Mouse (Mus musculus) thymus, adult 2 months (tissue): Measurements from ENCODE around the gene Gstp2. TPM values are rescaled to one million over a fixed set of nuclear protein-coding genes. Genes with fewer than 3 reads are reported as not detected.
"Not testable (repeated sequence)": the region's sequence is repeated elsewhere in the genome, so short reads cannot be mapped to it uniquely, and the experiment has no call there.

Source experiments
- DNase-seq: peaks from one replicate; pipeline ENCODE4 v3.0.0; 2021
- H3K27ac ChIP-seq: fragments of 200-500 bp; 2 replicates; pipeline ENCODE4 v1.5.1; 2012; ENCODE audit warnings: low read length, control low read depth; ENCODE audit not compliant: control insufficient read depth, insufficient read depth
- H3K27me3 ChIP-seq: fragments of 200-500 bp; 2 replicates; pipeline ENCODE4 v1.6.1; 2012; ENCODE audit warnings: mild to moderate bottlenecking, low read length, moderate library complexity, mixed read lengths; ENCODE audit not compliant: control insufficient read depth, insufficient read depth
- H3K36me3 ChIP-seq: fragments of 200-500 bp; 2 replicates; pipeline ENCODE4 v1.6.1; 2012; ENCODE audit warnings: mild to moderate bottlenecking, low read length, moderate library complexity; ENCODE audit not compliant: control insufficient read depth, insufficient read depth
- H3K4me1 ChIP-seq: fragments of 200-500 bp; replicated peaks from 2 replicates; pipeline ENCODE4 v1.6.1; 2012; ENCODE audit warnings: low read length; ENCODE audit not compliant: control insufficient read depth, insufficient read depth
- H3K4me3 ChIP-seq: fragments of 200-500 bp; 2 replicates; pipeline ENCODE4 v1.5.1; 2012; ENCODE audit warnings: mild to moderate bottlenecking, low read length, control low read depth, moderate library complexity; ENCODE audit not compliant: control insufficient read depth, insufficient read depth
- CTCF ChIP-seq: fragments of 200-500 bp; IDR thresholded peaks from 2 replicates; pipeline ENCODE4 v1.5.1; 2012; ENCODE audit warnings: mild to moderate bottlenecking, control low read depth, low read length, moderate library complexity, borderline replicate concordance; ENCODE audit not compliant: control insufficient read depth, poor library complexity, insufficient read depth; ENCODE audit errors: extremely low read depth
- POLR2A ChIP-seq: fragments of 200-500 bp; IDR thresholded peaks from 2 replicates; pipeline ENCODE4 v1.6.1; 2012; ENCODE audit warnings: mild to moderate bottlenecking, low read length, control low read depth, moderate library complexity; ENCODE audit not compliant: control insufficient read depth, poor library complexity, insufficient read depth; ENCODE audit errors: extremely low read depth
- WGBS: fragments of 180-500 bp; shearing (Covaris S2); methylation state at CpG from one replicate; pipeline ENCODE4 v1.1.7; 2018; 5-methylcytosine and 5-hydroxymethylcytosine counted together
- polyA plus RNA-seq: library from polyadenylated mRNA; depleted of rRNA; stranded (reverse); fragments of >200 nt; gene quantifications from 2 replicates; pipeline ENCODE4 v1.2.3, GENCODE M21; 2012

Gene Gstp2
- polyA plus RNA-seq, 1 experiment = 48.8 TPM

- no peaks in the 10 kb centered on the region for H3K36me3 ChIP-seq
- H3K4me3 ChIP-seq = no peak overlapping the region
- H3K27ac ChIP-seq = no peak overlapping the region
- H3K4me1 ChIP-seq = no peaks in the 10 kb centered on the region
- WGBS = 97% methylated on average over 6 of the region's 6 CpGs
- DNase-seq = no peak
- no peaks in the 10 kb centered on the region for H3K27me3 ChIP-seq
- no peak for TF ChIP-seq CTCF
- no peak for TF ChIP-seq POLR2A
Measured at GRCm38 (mm10) chr19:4072706-4073424, 27.0 kb upstream of the Gstp2 start.

GRCm38 (mm10) chr19:4071406-4071805 lies 25.6 kb upstream of the Gstp2 start:
- DNase-seq = no peak
- TF ChIP-seq CTCF (no peak), POLR2A (no peak)
- WGBS = 94% methylated on average over 6 of the region's 6 CpGs
- H3K36me3 ChIP-seq = no peaks in the 10 kb centered on the region
- H3K27me3 ChIP-seq = no peaks in the 10 kb centered on the region
- H3K4me3 ChIP-seq = no peak overlapping the region
- no peak overlapping the region for H3K27ac ChIP-seq
- H3K4me1 ChIP-seq = peaks cover 1% of the 10 kb centered on the region; the same call in 1 of the 2 replicates

GRCm38 (mm10) chr19:4070756-4071155 lies 24.9 kb upstream of the Gstp2 start:
- Histone ChIP-seq H3K27me3 (no peaks in the 10 kb centered on the region), H3K4me1 (peaks cover 3% of the 10 kb centered on the region)

GRCm38 (mm10) chr19:4070311-4070710 lies 24.5 kb upstream of the Gstp2 start:
- Histone ChIP-seq H3K4me3 (no peak overlapping the region), H3K27me3 (no peaks in the 10 kb centered on the region), H3K4me1 (peaks cover 3% of the 10 kb centered on the region), H3K36me3 (no peaks in the 10 kb centered on the region), H3K27ac (no peak overlapping the region)
- DNase-seq = no peak
- WGBS = 89% methylated on average over 15 of the region's 15 CpGs
- no peak for TF ChIP-seq POLR2A
- no peak for TF ChIP-seq CTCF

More at GRCm38 (mm10) chr19:4070756-4071155, 24.9 kb upstream of the Gstp2 start:
- Histone ChIP-seq H3K4me3 (no peak overlapping the region), H3K36me3 (no peaks in the 10 kb centered on the region), H3K27ac (no peak overlapping the region)
- TF ChIP-seq CTCF (no peak), POLR2A (no peak)
- WGBS = 62% methylated on average over 8 of the region's 8 CpGs
- DNase-seq = no peak

- H3K4me1 ChIP-seq = peaks cover 3% of the 10 kb centered on the region
- no peak for DNase-seq
- H3K27ac ChIP-seq = no peak overlapping the region
- WGBS = 93% methylated on average over 15 of the region's 15 CpGs
- no peak for TF ChIP-seq CTCF
- TF ChIP-seq POLR2A = no peak
- no peak overlapping the region for H3K4me3 ChIP-seq
- no peaks in the 10 kb centered on the region for H3K36me3 ChIP-seq
- no peaks in the 10 kb centered on the region for H3K27me3 ChIP-seq
Measured at GRCm38 (mm10) chr19:4068717-4069410, 23.0 kb upstream of the Gstp2 start.

GRCm38 (mm10) chr19:4068242-4068641 lies 22.4 kb upstream of the Gstp2 start:
- H3K4me3 ChIP-seq, H3K4me1 ChIP-seq, H3K27ac ChIP-seq, H3K36me3 ChIP-seq, H3K27me3 ChIP-seq, DNase-seq: not testable (repeated sequence)
- 100% methylated on average over 2 of the region's 2 CpGs for WGBS

GRCm38 (mm10) chr19:4066877-4067276 lies 21.1 kb upstream of the Gstp2 start:
- no peaks in the 10 kb centered on the region for H3K36me3 ChIP-seq
- H3K27me3 ChIP-seq = no peaks in the 10 kb centered on the region
- no peak for DNase-seq
- H3K27ac ChIP-seq = no peak overlapping the region
- H3K4me1 ChIP-seq = peaks cover 3% of the 10 kb centered on the region
- H3K4me3 ChIP-seq = no peak overlapping the region
- no peak for TF ChIP-seq POLR2A
- no peak for TF ChIP-seq CTCF
